Mouse (Mus musculus) C2C12 (cell line): ENCODE measurements around the gene Tmco4. TPM values are rescaled to one million over a fixed set of nuclear protein-coding genes. Genes with fewer than 3 reads are reported as not detected.

Experiments
- H3K27me3 ChIP-seq: one replicate; pipeline ENCODE4 v1.6.1; 2011; ENCODE audit not compliant: control insufficient read depth, insufficient read depth, insufficient read length
- H3K36me3 ChIP-seq: one replicate; pipeline ENCODE4 v1.6.1; 2011; ENCODE audit not compliant: control insufficient read depth, insufficient read depth
- H3K4me3 ChIP-seq: one replicate; pipeline ENCODE4 v1.5.1; 2011; ENCODE audit warnings: mild to moderate bottlenecking, control low read depth; ENCODE audit not compliant: poor library complexity, insufficient read depth, severe bottlenecking
- H3K79me2 ChIP-seq: one replicate; pipeline ENCODE4 v1.6.1; 2011; ENCODE audit not compliant: control insufficient read depth, insufficient read depth
- H3K79me3 ChIP-seq: one replicate; pipeline ENCODE4 v1.6.1; 2011; ENCODE audit warnings: low read depth, control low read depth
- H3ac ChIP-seq: one replicate; pipeline ENCODE3; 2011; ENCODE audit warnings: low read depth; ENCODE audit not compliant: control insufficient read depth, insufficient read length
- CTCF ChIP-seq: IDR thresholded peaks from one replicate; pipeline ENCODE4 v1.5.1; 2011; ENCODE audit not compliant: control insufficient read depth, insufficient read depth, insufficient read length
- FOSL1 ChIP-seq: IDR thresholded peaks from one replicate; pipeline ENCODE4 v1.8.0; 2011; ENCODE audit warnings: mild to moderate bottlenecking, low read length; ENCODE audit not compliant: poor library complexity, insufficient read depth, severe bottlenecking
- MAX ChIP-seq: IDR thresholded peaks from one replicate; pipeline ENCODE4 v1.6.1; 2011; ENCODE audit warnings: mild to moderate bottlenecking, control low read depth
- MYOD1 ChIP-seq: IDR thresholded peaks from one replicate; pipeline ENCODE4 v1.6.1; 2011; ENCODE audit warnings: low read depth; ENCODE audit not compliant: control insufficient read depth, insufficient read length
- MYOG ChIP-seq: IDR thresholded peaks from one replicate; pipeline ENCODE4 v1.6.1; 2011; ENCODE audit not compliant: control insufficient read depth, insufficient read length; ENCODE audit errors: extremely low read depth
- USF1 ChIP-seq: IDR thresholded peaks from one replicate; pipeline ENCODE4 v1.6.1; 2011; ENCODE audit warnings: low read depth, mild to moderate bottlenecking, control low read depth, moderate library complexity
- polyA plus RNA-seq: library from polyadenylated mRNA; unstranded; fragments of >200 nt; fragmentation: generic; extraction: Trizol; gene quantifications from one replicate; pipeline ENCODE4 v1.2.1, GENCODE M21; 2012; ENCODE audit warnings: missing spikeins

Tmco4 gene
- polyA plus RNA-seq, 1 experiment, result 1.8 TPM

DNA sequence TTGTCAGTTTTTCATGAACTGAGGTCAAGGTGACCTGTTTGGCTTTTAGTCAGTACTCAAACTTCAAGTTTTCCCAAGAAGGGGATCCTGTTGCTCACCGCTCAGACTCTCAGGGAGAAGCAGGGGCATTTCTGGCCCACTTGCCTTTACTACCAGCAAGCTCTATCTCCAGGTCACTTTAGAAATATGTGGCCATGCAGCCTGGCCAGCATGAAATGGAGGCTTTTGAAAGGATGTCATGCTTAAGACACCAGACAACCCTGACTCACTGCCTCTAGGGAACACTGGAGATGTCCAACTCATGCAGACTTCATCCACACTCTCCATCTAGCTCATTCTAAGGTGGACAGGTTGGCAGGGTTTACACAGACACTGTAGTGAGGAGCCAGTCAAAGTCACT is 132.8 kb downstream of the Tmco4 start:
- H3K36me3 ChIP-seq, result peaks cover 14% of the 10 kb centered on the region
- no peak overlapping the region for H3K4me3 ChIP-seq
- no peak overlapping the region for H3ac ChIP-seq
- TF ChIP-seq CTCF (no peak), MAX (no peak), USF1 (no peak), MYOG (no peak), MYOD1 (no peak), FOSL1 (no peak)
- peaks cover 65% of the 10 kb centered on the region for H3K79me2 ChIP-seq
- peaks cover 35% of the 10 kb centered on the region for H3K79me3 ChIP-seq
- H3K27me3 ChIP-seq, result no peaks in the 10 kb centered on the region

Other genes starting within 250 kb of the Tmco4 start
- gene Pla2g2c, start 248.1 kb upstream of the Tmco4 start, polyA plus RNA-seq, result not detected
- gene Ubxn10, start 235.7 kb upstream of the Tmco4 start, polyA plus RNA-seq, result not detected
- not detected for gene Pla2g2f, start 215.3 kb upstream of the Tmco4 start, polyA plus RNA-seq
- gene Pla2g2d, start 197.2 kb upstream of the Tmco4 start, polyA plus RNA-seq, result not detected
- 0.06 TPM for gene Pla2g5, start 109.4 kb upstream of the Tmco4 start, polyA plus RNA-seq
- gene Gm13030, start 98.9 kb upstream of the Tmco4 start, polyA plus RNA-seq, result not detected
- 2.5 TPM for gene Pla2g2e, start 94.9 kb upstream of the Tmco4 start, polyA plus RNA-seq
- gene Otud3, start 58.9 kb upstream of the Tmco4 start, polyA plus RNA-seq, result 9.2 TPM
- gene Rnf186, start 5.8 kb upstream of the Tmco4 start, polyA plus RNA-seq, result not detected
- gene Htr6, start 102.7 kb downstream of the Tmco4 start, polyA plus RNA-seq, result 0.02 TPM
- 61.3 TPM for gene Nbl1, start 120.1 kb downstream of the Tmco4 start, polyA plus RNA-seq
- gene Minos1, start 158.2 kb downstream of the Tmco4 start, polyA plus RNA-seq, result 246 TPM
- gene Capzb, start 220.0 kb downstream of the Tmco4 start, polyA plus RNA-seq, result 362 TPM